Mouse (Mus musculus): ENCODE measurements around the gene Lpcat2b.

DNA sequence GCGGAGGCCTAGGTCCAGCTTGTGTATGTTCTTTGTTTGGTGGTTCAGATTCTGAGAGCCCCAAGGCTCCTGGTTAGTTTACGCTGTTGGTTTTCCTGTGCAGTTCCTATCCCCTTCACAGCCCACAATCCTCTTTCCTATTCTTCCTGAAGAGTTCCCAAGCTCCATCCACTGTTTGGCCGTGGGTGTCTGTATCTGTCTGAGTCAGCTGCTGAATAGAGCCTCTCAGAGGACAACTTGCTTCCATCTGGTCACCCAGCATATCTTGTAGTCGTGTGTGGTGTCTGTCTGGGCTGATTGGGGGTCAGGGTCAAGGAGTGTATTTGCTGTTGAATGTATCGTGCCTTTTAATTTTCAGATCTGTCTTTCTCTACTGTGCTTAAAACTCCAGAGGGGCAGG lies 10.5 kb downstream of the Lpcat2b start:
- TF ChIP-seq POLR2A (IDR thresholded peaks at IDR 0.05; ENCODE audit: low read depth, low read length) (no peak), CTCF (IDR thresholded peaks at IDR 0.05; ENCODE audit: borderline replicate concordance, insufficient read depth, low read length) (no peak)
